Mouse (Mus musculus): ENCODE data around the gene Chn2.

GRCm38 (mm10) chr6:54052666-54053065 lies 13.3 kb downstream of the Chn2 start:
- TF ChIP-seq CTCF (IDR thresholded peaks at IDR 0.05; ENCODE audit: borderline replicate concordance, extremely low read depth, insufficient read depth, insufficient read length) (no peak), POLR2A (IDR thresholded peaks at IDR 0.05; ENCODE audit: borderline replicate concordance, extremely low read depth, insufficient read depth, insufficient read length, poor library complexity, severe bottlenecking) (no peak)
